8 mouse cellular contexts compared by ENCODE assay signal in genomic region chr4:119194909-119195581, GRCm38 (mm10). TPM values are rescaled to one million over a fixed set of nuclear protein-coding genes. Genes with fewer than 3 reads are reported as not detected.
DNase-seq lines count a peak whose midpoint lies in the region; ATAC-seq and TF ChIP-seq lines count a peak whose summit lies in the region.

Svbp (plus strand) TSS chr4:119195306.

- peak within 1 kb of the TSS; percentile 77 for H3K9ac ChIP-seq in kidney, embryonic 15.5 days
- H3K9ac ChIP-seq in limb, embryonic 15.5 days = peak within 1 kb of the TSS; percentile 76
- peak within 1 kb of the TSS; percentile 85 for H3K9ac ChIP-seq in midbrain, postnatal 0 days (replicated peaks; ENCODE audit: low read length, poor library complexity, severe bottlenecking)

- H3K27ac ChIP-seq in heart, embryonic 10.5 days = peak within 1 kb of the TSS; percentile 95
- peak within 1 kb of the TSS; percentile 80 for H3K27ac ChIP-seq in kidney, embryonic 15.5 days
- peak within 1 kb of the TSS; percentile 88 for H3K27ac ChIP-seq in limb, embryonic 15.5 days
- H3K27ac ChIP-seq in midbrain, postnatal 0 days (ENCODE audit: low read depth, low read length) = peak within 1 kb of the TSS; percentile 85

- H3K9me3 ChIP-seq in heart, embryonic 10.5 days = no peaks in the 10 kb centered on the region
- no peaks in the 10 kb centered on the region for H3K9me3 ChIP-seq in kidney, embryonic 15.5 days (replicated peaks)
- no peaks in the 10 kb centered on the region for H3K9me3 ChIP-seq in limb, embryonic 15.5 days
- H3K9me3 ChIP-seq in midbrain, postnatal 0 days (ENCODE audit: low read length) = no peaks in the 10 kb centered on the region

- peak; percentile 93 for DNase-seq in B cell, adult 2 months
- DNase-seq in brain, embryonic 14.5 days (ENCODE audit: low read depth) = peak; percentile 95
- DNase-seq in heart, embryonic 10.5 days (ENCODE audit: low spot score) = peak; percentile 96
- DNase-seq in midbrain, postnatal 0 days (ENCODE audit: low spot score) = peak; percentile 88
- DNase-seq in spleen, postnatal 10 days (ENCODE audit: low spot score in 2 of 2) = peak; percentile 88 to 96

- H3K27me3 ChIP-seq in heart, embryonic 10.5 days (ENCODE audit: insufficient read depth, poor library complexity, severe bottlenecking) = no peaks in the 10 kb centered on the region
- no peaks in the 10 kb centered on the region for H3K27me3 ChIP-seq in kidney, embryonic 15.5 days
- H3K27me3 ChIP-seq in limb, embryonic 15.5 days = no peaks in the 10 kb centered on the region
- H3K27me3 ChIP-seq in midbrain, postnatal 0 days (ENCODE audit: insufficient read depth, low read length) = no peaks in the 10 kb centered on the region

- H3K4me3 ChIP-seq in heart, embryonic 10.5 days = peak within 1 kb of the TSS; percentile 72
- H3K4me3 ChIP-seq in kidney, embryonic 15.5 days (replicated peaks) = peak within 1 kb of the TSS; percentile 85
- peak within 1 kb of the TSS; percentile 80 for H3K4me3 ChIP-seq in limb, embryonic 15.5 days
- peak within 1 kb of the TSS; percentile 70 for H3K4me3 ChIP-seq in midbrain, postnatal 0 days (ENCODE audit: low read depth, low read length)

- peak; percentile 72 for ATAC-seq in erythroblast, adult 5-6 weeks (replicated peaks; ENCODE audit: low FRiP score, poor library complexity, severe bottlenecking)
- peak; percentile 96 for ATAC-seq in kidney, embryonic 15.5 days (replicated peaks; ENCODE audit: low FRiP score)
- ATAC-seq in limb, embryonic 15.5 days (ENCODE audit: insufficient number of reproducible peaks, low FRiP score, low TSS enrichment, low read depth) = peak; percentile 94
- peak; percentile 89 for ATAC-seq in midbrain, postnatal 0 days (ENCODE audit: low FRiP score)

- WGBS in heart, embryonic 10.5 days = under 1% methylated on average over 42 of the region's 47 CpGs
- WGBS in kidney, embryonic 15.5 days = 2% methylated on average over 30 of the region's 47 CpGs
- WGBS in limb, embryonic 15.5 days = under 1% methylated on average over 37 of the region's 47 CpGs
- WGBS in midbrain, postnatal 0 days = under 1% methylated on average over 28 of the region's 47 CpGs

- peak; percentile 73 for TF ChIP-seq POLR2A in brain, embryonic 14.5 days (IDR thresholded peaks at IDR 0.05; ENCODE audit: borderline replicate concordance, extremely low read depth, insufficient read depth, insufficient read length, poor library complexity, severe bottlenecking)

- peaks cover 30% of the 10 kb centered on the region for H3K4me1 ChIP-seq in heart, embryonic 10.5 days
- peaks cover 16% of the 10 kb centered on the region for H3K4me1 ChIP-seq in kidney, embryonic 15.5 days
- H3K4me1 ChIP-seq in limb, embryonic 15.5 days = peaks cover 25% of the 10 kb centered on the region
- H3K4me1 ChIP-seq in midbrain, postnatal 0 days (ENCODE audit: insufficient read depth, low read length) = peaks cover 10% of the 10 kb centered on the region

- TF ChIP-seq CTCF in brain, embryonic 14.5 days (IDR thresholded peaks at IDR 0.05; ENCODE audit: borderline replicate concordance, extremely low read depth, insufficient read depth, insufficient read length) = no peak
- no peak for TF ChIP-seq CTCF in midbrain, postnatal 0 days (IDR thresholded peaks at IDR 0.05)

- peaks cover 8% of the 10 kb centered on the region; the same call in 1 of the 2 replicates for H3K36me3 ChIP-seq in heart, embryonic 10.5 days
- peaks cover 14% of the 10 kb centered on the region for H3K36me3 ChIP-seq in kidney, embryonic 15.5 days
- H3K36me3 ChIP-seq in limb, embryonic 15.5 days = peaks cover 15% of the 10 kb centered on the region
- H3K36me3 ChIP-seq in midbrain, postnatal 0 days (ENCODE audit: insufficient read depth, low read length) = no peaks in the 10 kb centered on the region

- peak within 1 kb of the TSS; percentile 72 for H3K4me2 ChIP-seq in kidney, embryonic 15.5 days
- peak within 1 kb of the TSS; percentile 66 for H3K4me2 ChIP-seq in limb, embryonic 15.5 days
- peak within 1 kb of the TSS; percentile 71 for H3K4me2 ChIP-seq in midbrain, postnatal 0 days (ENCODE audit: low read depth, low read length, poor library complexity, severe bottlenecking)

RNA-seq across cellular contexts. Expression of gene Svbp, which starts in this region (rescaled TPM):
- polyA plus RNA-seq in brain, embryonic 14.5 days (2012; rRNA removed) = 132 and 160 TPM in 2 replicates
- total RNA-seq in erythroblast, adult 5-6 weeks (2015; ENCODE audit: low replicate concordance) = 21.7 and 32.1 TPM in 2 replicates
- 36.0 and 124 TPM in 2 replicates for total RNA-seq in erythroblast, adult 5-6 weeks (2017; ENCODE audit: low replicate concordance)
- polyA plus RNA-seq in heart, embryonic 10.5 days (2016; fragmentation: Nextera tagmentation; extraction: Ambion mirVana) = 126 and 154 TPM in 2 replicates
- 135 and 141 TPM in 2 replicates for polyA plus RNA-seq in kidney, embryonic 15.5 days (2015; fragmentation: Nextera tagmentation; extraction: Ambion mirVana)
- polyA plus RNA-seq in limb, embryonic 15.5 days (2015; fragmentation: Nextera tagmentation; extraction: Ambion mirVana) = 190 and 212 TPM in 2 replicates
- total RNA-seq in midbrain, postnatal 0 days (2014; rRNA removed) = 66.3 and 83.1 TPM in 2 replicates
- 196 and 200 TPM in 2 replicates for polyA plus RNA-seq in midbrain, postnatal 0 days (2015; fragmentation: Nextera tagmentation; extraction: Ambion mirVana)

Comparison
In these comparisons a context has a peak if more than half of its experiments do, and no peak if none do; other contexts are left out.
1. Peak in every context shown above with its lines: DNase-seq, ATAC-seq, H3K4me3 ChIP-seq and H3K27ac ChIP-seq.